Mouse (Mus musculus) layer of hippocampus, adult 18-20 months (tissue): Measurements from ENCODE around the gene Smndc1. TPM values are rescaled to one million over a fixed set of nuclear protein-coding genes. Genes with fewer than 3 reads are reported as not detected.
A peak's percentile ranks its signal among the peaks of the same experiment; 100 is the strongest.

ENCODE experiments used
- DNase-seq, 2 experiments: peaks; one replicate each; pipeline ENCODE4 v3.0.0; 2022; ENCODE audit warnings: low spot score in 2 of 2
- total RNA-seq, 2 experiments: library from RNA; stranded (reverse); gene quantifications; 2 replicates each; pipeline ENCODE4 v1.2.3; 2021

The Smndc1 gene
- total RNA-seq, 2 experiments from 2014 or later: 41.4 to 42.4 TPM

DNA sequence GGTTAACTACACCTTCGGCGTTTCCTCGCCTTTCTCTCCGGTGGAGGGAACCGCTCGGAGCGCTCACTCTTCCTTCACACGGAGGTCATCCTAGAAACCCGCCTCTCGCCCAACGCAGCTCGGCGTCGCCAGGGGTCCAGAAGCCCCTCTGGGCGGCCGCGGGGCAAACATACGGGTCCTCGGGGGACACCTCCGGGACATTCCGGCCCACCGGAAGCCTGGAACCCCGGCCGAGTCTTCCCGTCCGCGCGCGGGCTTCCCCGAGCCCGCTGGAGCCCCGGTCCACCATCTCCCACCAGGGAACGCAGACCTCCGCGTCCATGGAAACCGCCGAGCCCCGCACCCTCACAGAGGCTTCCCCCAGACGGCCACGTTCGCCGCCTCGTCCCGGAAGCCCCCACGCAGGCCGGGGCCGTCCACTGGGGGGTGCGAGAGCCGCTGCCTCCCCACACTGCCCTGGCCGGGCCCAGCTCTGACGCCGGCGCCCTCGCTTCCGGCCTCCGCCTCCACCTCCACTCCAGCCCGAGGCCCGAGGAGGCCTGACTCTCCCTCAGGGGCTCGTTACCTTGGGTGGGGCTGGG lies 437 bp downstream of the Smndc1 start:
- DNase-seq: peak in 1 of 2 experiments; percentile 56

DNA sequence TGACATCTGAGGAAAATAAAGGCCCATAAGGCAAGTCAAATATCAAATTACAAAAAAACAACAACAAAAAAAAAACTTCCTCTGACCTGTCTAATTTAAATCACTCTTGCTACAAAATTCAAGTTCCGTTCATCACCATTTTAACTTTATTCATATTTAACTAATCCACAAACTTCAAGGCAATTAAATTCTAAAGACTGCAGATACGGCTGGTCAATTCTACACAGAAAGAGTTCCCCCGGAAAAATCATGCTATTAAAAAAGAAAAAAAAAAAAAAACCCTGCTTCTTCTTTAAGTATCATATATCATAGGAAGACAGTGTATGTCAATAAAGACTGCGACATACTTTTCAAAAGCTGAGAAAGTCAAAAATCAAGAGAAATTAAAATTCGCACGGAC lies 961 bp downstream of the Smndc1 start:
- no peak for DNase-seq

DNA sequence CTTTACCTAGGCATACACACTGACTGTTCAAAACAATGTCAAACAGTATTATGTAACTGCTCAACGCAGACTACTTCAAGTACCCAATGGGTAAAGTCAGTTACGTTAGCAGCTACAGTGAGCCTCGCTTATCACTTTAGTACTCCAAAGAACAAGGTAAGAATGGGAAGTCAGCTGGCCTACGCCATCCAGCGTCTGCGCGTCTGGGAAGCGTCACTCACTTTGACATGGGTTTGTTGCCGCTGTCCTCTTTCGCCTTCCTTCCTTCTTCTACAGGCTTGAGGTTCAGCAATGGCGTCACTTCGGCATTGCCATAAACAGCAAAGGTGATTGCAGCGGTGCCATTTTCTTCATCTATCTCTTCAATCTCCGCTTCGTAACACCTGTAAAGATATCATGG lies 7.0 kb downstream of the Smndc1 start:
- DNase-seq: no peak

- no peak for DNase-seq
These were observed 12.0 kb downstream of the Smndc1 start for GRCm38 (mm10) chr19:53378421-53378820.

- no peak for DNase-seq
These were observed 12.7 kb downstream of the Smndc1 start for GRCm38 (mm10) chr19:53377652-53378051.

- no peak for DNase-seq
These were observed 14.6 kb downstream of the Smndc1 start for GRCm38 (mm10) chr19:53375816-53376215.

GRCm38 (mm10) chr19:53375299-53375698 lies 15.1 kb downstream of the Smndc1 start:
- DNase-seq: peak in 1 of 2 experiments; percentile 42

DNA sequence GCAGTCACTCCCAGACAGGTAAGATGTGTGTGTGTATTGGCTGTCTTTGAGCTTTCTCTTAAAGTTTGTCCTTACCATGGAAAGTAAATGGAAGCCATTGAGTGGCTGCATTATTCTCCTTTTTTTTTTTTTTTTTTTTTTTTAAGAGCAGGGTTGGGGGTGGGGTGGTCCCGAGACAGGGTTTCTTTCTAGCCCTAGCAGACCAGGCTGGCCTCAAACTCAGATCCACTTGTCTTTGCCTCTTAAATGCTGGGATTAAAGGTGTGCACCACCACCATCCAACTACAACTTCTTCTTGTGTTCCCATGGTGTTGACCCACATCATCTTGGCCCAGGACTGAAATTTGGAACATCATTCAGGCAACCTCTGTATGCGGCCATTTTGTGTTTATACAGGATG lies 16.8 kb downstream of the Smndc1 start:
- DNase-seq: no peak

DNA sequence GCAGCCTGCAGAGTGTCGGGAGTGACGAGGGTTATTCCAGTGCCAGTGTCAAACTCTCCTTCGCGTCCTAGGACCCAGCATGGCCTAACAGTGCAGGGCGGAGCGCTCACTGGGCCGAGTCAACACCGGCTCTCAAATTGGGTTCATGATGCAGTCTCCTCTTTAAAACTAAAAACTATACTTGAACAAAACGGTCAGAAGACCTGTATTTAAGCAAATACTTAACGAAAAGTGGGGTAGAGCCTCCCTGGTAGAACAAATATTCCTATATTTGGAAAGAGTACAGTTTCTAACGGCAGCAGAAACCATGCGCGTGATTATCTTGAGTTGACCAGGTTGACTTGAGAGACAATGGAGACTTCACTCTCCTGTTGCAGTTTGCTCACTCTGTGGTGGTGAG lies 18.7 kb downstream of the Smndc1 start, which contains the start of gene Gm10197:
Gene Gm10197, minus strand, starts transcription at position 101 of the 400 bp plus-strand sequence.
- no peak for DNase-seq

DNA sequence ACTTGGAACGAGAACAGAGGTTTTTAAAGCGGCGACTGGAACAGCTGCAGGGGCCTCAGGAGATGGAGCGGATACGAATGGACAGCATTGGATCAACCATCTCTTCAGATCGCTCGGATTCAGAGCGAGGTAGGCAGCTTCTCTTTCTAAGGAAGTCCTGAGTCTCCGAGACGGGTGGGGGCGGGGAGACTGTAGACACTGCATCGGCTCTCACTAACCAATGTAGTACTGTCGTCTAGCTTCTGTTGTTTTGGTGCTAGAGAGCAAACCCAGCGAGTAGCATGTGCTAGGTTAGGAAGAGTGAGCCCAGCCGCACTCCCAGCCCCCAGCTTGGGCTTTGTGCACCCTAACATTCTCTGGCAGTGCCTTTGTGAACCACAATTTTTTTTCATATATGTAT lies 20.1 kb downstream of the Smndc1 start:
- no peak for DNase-seq

DNA sequence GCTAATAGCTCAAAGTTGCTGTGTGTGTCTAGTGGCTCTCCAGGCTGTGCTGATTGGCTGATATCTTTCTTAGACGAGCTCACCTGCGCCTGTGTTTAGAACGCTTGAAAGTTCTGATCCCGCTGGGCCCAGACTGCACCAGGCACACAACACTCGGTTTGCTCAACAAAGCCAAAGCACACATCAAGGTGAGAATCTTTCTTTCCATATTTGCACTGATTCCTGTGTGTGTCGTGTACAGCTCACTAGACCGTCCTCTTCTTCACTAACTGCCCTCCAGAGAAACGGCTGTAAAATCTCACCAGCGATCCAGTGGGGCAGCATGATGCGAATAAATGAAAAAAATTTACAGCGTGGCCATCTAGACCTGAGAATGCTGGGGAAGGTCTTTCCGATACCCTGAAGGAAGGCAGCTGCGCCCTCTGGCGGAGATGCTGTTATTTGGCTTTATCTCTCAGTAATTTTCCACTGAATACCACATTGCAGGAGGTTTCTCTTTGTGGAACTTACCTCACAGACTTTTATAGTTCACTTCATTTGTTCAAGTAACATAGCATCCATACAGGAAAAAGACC lies 20.8 kb downstream of the Smndc1 start:
- DNase-seq: peak; percentile 78 to 93

DNA sequence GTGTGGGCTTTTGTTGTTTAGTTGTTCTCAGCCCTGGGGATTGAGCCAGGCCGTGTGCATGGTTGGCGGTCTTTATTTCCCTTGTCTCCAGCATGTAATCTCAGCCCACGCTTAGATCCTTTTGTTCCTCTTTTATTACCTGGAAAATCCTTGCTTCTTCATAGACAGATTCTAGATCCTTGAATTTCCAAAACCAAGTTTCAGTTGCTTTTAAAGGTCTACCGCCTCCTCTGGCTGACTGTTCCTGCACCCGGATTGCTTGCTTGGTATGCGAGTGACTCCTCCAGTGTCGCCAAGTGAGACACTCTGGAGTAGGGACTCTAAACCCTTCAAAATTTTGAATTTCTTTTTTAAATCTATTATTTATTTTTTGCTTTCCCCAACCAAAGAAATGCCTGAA lies 23.5 kb downstream of the Smndc1 start:
- DNase-seq: no peak

DNA sequence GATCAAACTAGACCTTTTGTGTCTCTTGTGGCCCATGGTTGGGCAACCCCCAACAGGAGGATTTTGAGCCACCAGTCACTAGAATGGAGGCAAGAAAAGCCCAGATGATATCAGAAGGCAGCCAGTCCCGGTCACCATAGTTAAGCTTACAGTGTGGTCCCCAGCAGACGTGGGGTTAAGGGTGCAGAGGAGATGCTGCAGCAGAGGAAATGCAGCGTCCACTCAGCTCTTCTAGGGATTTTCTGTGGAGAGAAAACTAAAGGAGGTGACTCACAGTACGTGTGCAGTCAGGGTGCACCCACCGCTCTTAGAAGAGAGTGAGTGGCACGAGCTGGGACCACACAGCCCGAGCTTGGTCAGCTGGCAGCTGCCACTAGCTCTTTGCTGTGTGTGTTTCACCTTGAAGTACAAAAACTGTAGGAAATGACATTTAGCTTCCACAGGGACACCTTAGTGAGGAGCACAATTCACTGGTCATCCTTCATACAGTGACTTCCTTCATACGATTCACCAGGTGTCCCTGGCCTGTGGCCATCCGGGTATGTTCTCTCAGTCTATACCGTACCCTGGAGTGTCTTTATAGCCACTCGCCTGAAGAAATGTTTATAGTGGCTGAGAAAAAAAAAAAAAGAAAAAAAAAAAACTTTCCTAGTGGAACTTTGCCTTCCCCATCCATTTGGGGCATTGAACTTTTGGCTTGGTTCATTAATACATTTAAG lies 24.2 kb downstream of the Smndc1 start:
- no peak for DNase-seq

- peak in 1 of 2 experiments; percentile 76 for DNase-seq
These were observed 25.4 kb downstream of the Smndc1 start for GRCm38 (mm10) chr19:53364963-53365362.

GRCm38 (mm10) chr19:53364551-53364950 lies 25.8 kb downstream of the Smndc1 start:
- DNase-seq: no peak

GRCm38 (mm10) chr19:53362967-53363366 lies 27.4 kb downstream of the Smndc1 start:
- DNase-seq: no peak

DNA sequence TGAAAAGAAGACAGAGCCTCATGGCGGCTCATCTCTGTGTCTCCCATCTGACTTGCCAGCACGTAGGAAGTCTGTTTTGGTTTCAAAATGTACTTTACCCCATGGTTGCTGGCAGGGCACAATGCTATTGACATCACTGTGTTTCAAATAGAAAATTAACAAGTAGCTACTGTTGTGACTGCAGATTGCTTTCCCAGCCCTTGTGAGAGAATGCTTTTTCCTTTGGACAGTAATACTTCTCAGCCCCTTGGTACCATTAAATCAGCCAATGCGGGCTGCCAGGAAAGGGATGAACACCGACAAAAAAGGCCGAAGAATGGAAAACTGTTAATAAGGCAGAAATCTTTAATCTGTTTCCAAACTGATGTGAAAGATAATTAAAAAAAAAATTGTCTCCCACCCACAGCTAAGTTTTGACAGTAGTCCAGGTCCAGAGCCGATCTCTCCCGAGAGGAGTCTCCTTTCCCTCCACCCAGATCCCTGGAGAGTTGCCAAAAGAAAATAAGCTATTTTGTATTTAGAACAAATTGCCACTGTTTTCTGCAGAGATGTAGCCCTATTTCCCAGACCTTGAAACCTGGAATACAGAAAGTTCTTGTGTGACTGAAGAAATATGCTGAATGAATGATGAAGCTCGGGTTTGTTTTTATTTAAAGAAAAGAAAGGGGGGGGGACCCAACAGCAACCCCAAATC lies 30.0 kb downstream of the Smndc1 start:
- DNase-seq: peak; percentile 72 to 93

DNA sequence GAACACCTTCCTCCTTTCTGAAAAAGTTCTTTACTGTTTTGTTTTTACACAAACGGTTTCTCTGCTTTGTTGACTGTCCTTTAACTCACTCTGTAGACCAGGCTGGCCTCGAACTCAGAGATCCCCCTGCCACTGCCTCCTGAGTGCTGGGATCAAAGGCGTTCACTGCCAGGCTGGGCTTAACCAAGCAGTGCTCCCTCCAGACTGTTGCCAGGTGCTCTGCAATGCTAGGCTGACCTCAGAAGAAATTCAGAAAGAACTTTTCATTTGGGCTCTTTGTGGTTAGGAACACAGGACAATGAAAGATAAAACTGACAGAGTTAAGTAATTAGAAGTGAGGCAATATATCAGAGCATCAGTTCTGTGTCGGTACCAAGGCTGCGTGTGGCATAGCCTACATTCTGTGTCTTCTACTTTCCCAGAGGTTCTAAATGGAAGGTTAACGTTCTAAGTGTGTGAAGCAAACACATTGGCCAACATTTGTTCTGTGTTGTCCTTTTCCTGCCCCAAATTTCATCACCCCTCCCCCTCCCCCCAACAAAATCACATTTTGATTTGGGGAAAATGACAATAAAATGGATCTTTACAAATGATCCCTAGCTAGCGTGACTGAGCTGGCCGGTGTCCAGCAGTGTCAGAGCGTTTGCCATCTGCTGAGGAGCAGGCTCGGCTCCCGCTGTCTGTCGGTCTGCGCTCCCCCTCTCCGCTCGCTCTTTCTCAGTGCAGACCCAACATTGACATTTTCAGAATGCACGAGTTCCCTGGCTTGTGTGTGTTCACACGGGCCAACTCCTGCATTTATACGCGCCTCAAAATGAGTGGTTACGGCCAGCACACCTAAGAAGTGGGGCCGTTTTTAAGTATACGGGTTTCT lies 31.0 kb downstream of the Smndc1 start:
- peak; percentile 73 to 90 for DNase-seq

DNA sequence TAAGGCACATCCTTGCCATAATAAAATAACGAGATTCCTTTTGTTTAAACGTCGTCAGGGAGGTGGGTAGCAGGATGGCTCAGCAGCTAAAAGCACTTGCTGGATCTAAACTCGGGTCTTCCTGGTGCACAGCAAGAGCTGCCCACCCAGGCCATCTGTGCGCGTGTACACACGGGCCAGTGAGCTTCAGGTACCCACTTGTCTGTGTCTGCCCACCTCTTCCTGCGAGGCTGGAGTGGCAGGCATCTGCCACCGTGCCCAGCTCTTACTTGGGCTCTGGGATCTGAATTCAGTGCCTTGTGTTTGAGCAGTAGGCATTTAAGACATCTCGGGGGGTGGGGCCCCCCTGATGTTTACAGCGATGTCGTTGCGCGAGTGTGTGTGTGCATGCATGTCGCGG lies 35.3 kb downstream of the Smndc1 start:
- no peak for DNase-seq

DNA sequence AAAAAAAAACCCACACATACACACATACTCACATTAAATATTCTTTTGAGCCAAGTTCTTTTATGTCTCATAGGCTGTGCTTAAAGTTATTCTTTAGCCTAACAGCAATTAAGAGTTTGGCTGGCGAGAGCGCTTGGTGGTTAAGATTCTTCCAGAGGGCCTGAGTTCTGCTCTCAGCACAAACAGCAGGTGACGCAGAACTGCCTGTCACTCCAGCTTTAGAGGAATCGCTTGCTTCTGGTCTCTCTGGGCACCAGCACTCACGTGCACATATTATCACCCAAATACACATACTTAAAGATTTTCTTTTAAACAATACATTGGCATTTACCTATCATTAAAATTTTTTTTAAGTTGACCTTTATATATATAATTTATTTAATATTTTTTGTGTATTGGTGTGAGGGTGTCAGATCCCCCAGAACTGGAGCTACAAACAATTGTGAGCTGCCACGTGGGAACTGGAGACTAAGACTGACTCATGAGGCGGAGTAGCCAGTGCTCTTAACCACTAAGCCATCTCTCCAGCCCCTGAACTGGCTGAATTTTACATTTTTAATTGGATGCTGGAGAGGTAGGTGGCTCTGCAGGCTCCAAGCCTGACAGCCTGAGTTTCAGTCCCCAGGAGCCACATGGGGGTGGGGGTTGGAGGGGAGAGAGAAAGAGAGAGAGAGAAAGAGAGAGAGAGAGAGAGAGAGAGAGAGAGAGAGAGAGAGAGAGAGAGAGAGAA lies 35.9 kb downstream of the Smndc1 start:
- DNase-seq: no peak
